Mouse (Mus musculus): ENCODE measurements at regions not wholly inside any gene's neighbourhood (a gene's known extent, or its start where the extent isn't known, plus 50 kb on each side); places are given as distances from the start of the nearest gene placed in this dataset.

- 86% methylated on average over 3 of the region's 3 CpGs for WGBS
- no peak overlapping the region for H3K27ac ChIP-seq (ENCODE audit: insufficient read depth, low read length)
- no peak overlapping the region for H3K4me3 ChIP-seq (ENCODE audit: extremely low read depth, insufficient read depth, insufficient read length)
- H3K4me1 ChIP-seq (ENCODE audit: control insufficient read depth, insufficient read depth, insufficient read length) = peaks cover 3% of the 10 kb centered on the region; the same call in 1 of the 2 replicates
- TF ChIP-seq POLR2A (IDR thresholded peaks at IDR 0.05; ENCODE audit: low read depth, low read length) (no peak), CTCF (IDR thresholded peaks at IDR 0.05; ENCODE audit: extremely low read depth, insufficient read depth, insufficient read length, insufficient replicate concordance) (no peak)
- DNase-seq (ENCODE audit: low read depth in 1 of 2, low spot score in 2 of 2) = no peak
- no peaks in the 10 kb centered on the region for H3K36me3 ChIP-seq (ENCODE audit: control insufficient read depth, insufficient read depth, low read length)
- no peaks in the 10 kb centered on the region for H3K27me3 ChIP-seq (ENCODE audit: control insufficient read depth, insufficient read depth, low read length)
Measured at GRCm38 (mm10) chr15:62209296-62209695, 1286.5 kb upstream of the A1bg start.

GRCm38 (mm10) chr15:62206502-62206902 lies 1283.7 kb upstream of the A1bg start:
- WGBS = 36% methylated on average over 4 of the region's 4 CpGs
- H3K36me3 ChIP-seq (ENCODE audit: control insufficient read depth, insufficient read depth, low read length) = no peaks in the 10 kb centered on the region
- TF ChIP-seq CTCF (IDR thresholded peaks at IDR 0.05; ENCODE audit: extremely low read depth, insufficient read depth, insufficient read length, insufficient replicate concordance) (no peak), POLR2A (IDR thresholded peaks at IDR 0.05; ENCODE audit: low read depth, low read length) (no peak)
- H3K27me3 ChIP-seq (ENCODE audit: control insufficient read depth, insufficient read depth, low read length) = no peaks in the 10 kb centered on the region
- H3K4me3 ChIP-seq (ENCODE audit: extremely low read depth, insufficient read depth, insufficient read length) = no peak overlapping the region
- DNase-seq (ENCODE audit: low read depth in 1 of 2, low spot score in 2 of 2) = no peak
- peaks cover 3% of the 10 kb centered on the region; the same call in 1 of the 2 replicates for H3K4me1 ChIP-seq (ENCODE audit: control insufficient read depth, insufficient read depth, insufficient read length)
- H3K27ac ChIP-seq (ENCODE audit: insufficient read depth, low read length) = no peak overlapping the region

DNA sequence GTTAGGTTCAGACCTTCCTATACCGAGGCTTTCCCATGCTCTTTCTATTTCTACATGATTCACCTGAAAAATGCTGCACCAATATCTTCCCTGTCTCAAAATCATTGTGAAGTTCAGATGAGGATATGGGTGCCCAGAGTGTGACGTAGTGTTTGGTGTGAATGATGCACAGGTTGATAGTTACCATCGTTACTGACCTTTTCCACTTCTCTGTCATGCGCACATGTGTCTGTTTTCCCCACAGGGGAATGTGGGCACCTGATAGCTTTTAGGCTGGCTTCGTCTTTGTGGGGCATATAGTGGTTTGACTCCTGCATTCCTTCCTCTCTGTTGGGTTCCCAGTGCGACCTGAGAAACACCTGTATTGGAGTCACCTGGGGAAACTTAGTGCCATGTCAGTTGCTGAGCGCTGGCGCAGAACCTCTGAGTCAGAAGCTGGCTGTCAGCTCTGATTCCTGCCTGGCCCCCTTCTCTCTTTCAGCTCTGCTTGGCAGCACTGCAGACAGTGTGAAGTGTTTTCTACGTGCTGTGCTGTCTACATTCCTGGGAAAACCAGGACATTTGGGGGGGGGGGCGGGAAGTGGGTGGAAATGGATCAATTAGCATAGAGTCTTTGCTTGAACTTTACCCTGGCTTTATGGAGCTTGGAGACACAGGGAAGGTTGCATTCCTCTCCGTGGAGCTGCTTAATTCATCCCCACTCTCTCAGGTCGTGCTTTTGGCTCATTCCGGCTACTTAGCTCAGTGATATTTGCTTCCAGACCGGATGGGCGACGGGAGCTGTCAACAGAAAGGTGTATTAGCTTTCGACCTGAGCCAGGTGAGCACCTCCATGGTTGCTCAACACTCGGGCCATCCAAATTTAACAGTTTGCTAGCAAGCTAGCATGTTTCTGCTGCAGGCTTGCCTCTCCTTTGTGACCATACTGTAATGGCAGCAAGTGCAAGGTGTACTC lies 1281.4 kb upstream of the A1bg start:
- H3K4me3 ChIP-seq (ENCODE audit: extremely low read depth, insufficient read depth, insufficient read length) = no peak overlapping the region
- 93% methylated on average over 18 of the region's 18 CpGs for WGBS
- H3K4me1 ChIP-seq (ENCODE audit: control insufficient read depth, insufficient read depth, insufficient read length) = no peaks in the 10 kb centered on the region; the same call in 1 of the 2 replicates
- no peaks in the 10 kb centered on the region for H3K27me3 ChIP-seq (ENCODE audit: control insufficient read depth, insufficient read depth, low read length)
- no peaks in the 10 kb centered on the region for H3K36me3 ChIP-seq (ENCODE audit: control insufficient read depth, insufficient read depth, low read length)
- TF ChIP-seq CTCF (IDR thresholded peaks at IDR 0.05; ENCODE audit: extremely low read depth, insufficient read depth, insufficient read length, insufficient replicate concordance) (no peak), POLR2A (IDR thresholded peaks at IDR 0.05; ENCODE audit: low read depth, low read length) (no peak)
- no peak for DNase-seq (ENCODE audit: low read depth in 1 of 2, low spot score in 2 of 2)
- H3K27ac ChIP-seq (ENCODE audit: insufficient read depth, low read length) = no peak overlapping the region

DNA sequence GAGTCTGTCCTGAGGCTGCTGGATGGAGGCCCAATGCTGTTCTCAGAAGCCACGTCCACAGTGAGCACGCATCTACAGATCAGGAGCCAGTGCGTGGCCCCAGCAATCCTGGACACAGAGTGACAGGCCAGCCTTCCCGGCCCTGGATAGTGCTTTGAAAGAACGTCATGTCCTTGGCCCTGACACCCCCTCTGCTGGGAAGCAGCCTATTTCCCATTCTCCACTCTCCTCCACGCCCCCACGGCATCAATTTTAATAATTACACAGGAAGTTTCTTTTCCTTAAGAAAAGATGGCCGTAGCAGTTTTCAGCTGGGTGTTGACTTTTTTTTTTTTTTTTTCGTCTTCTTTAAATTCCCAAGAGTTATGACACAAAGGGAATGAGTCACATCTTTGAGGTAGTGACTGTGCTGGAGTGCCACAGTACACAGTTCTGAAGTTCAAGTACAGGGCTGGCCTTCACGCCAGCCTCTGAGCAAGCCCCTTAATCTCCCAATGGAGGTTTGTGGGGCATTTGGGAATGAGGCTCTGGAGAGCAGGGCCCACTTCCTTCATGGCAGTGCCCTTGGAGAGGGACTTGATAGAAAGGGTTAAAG lies 1280.1 kb upstream of the A1bg start:
- Histone ChIP-seq H3K27me3 (ENCODE audit: control insufficient read depth, insufficient read depth, low read length) (no peaks in the 10 kb centered on the region), H3K36me3 (ENCODE audit: control insufficient read depth, insufficient read depth, low read length) (no peaks in the 10 kb centered on the region), H3K4me1 (ENCODE audit: control insufficient read depth, insufficient read depth, insufficient read length) (no peaks in the 10 kb centered on the region; the same call in 1 of the 2 replicates), H3K27ac (ENCODE audit: insufficient read depth, low read length) (no peak overlapping the region), H3K4me3 (ENCODE audit: extremely low read depth, insufficient read depth, insufficient read length) (no peak overlapping the region)
- no peak for DNase-seq (ENCODE audit: low read depth in 1 of 2, low spot score in 2 of 2)
- 87% methylated on average over 10 of the region's 10 CpGs for WGBS
- TF ChIP-seq CTCF (IDR thresholded peaks at IDR 0.05; ENCODE audit: extremely low read depth, insufficient read depth, insufficient read length, insufficient replicate concordance) = no peak

DNA sequence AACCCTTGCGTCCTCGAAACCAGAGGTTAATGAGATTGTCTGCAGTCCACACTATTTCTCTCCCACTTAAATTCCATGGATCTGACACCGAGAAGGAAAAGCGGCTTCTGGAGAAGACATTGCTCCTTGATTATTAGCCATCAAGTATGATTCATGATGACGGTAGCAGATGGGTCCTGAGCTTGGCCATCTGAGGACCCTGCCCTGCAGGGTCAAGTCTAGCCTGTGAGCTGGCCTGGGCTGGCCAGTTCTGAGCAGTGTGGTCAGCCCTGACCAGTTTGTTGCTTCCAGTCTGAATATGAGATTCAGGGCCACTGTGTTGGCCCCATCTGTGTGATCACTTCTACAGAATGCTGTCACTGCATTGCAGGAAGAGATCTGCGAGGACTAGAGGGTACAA lies 1275.9 kb upstream of the A1bg start:
- DNase-seq (ENCODE audit: low read depth in 1 of 2, low spot score in 2 of 2) = no peak
- peaks cover 4% of the 10 kb centered on the region; the same call in 1 of the 2 replicates for H3K4me1 ChIP-seq (ENCODE audit: control insufficient read depth, insufficient read depth, insufficient read length)
- no peak overlapping the region for H3K27ac ChIP-seq (ENCODE audit: insufficient read depth, low read length)
- H3K27me3 ChIP-seq (ENCODE audit: control insufficient read depth, insufficient read depth, low read length) = no peaks in the 10 kb centered on the region
- no peaks in the 10 kb centered on the region for H3K36me3 ChIP-seq (ENCODE audit: control insufficient read depth, insufficient read depth, low read length)
- WGBS = 91% methylated on average over 6 of the region's 6 CpGs
- H3K4me3 ChIP-seq (ENCODE audit: extremely low read depth, insufficient read depth, insufficient read length) = no peak overlapping the region
- no peak for TF ChIP-seq CTCF (IDR thresholded peaks at IDR 0.05; ENCODE audit: extremely low read depth, insufficient read depth, insufficient read length, insufficient replicate concordance)
- TF ChIP-seq POLR2A (IDR thresholded peaks at IDR 0.05; ENCODE audit: low read depth, low read length) = no peak

- Histone ChIP-seq H3K27me3 (ENCODE audit: control insufficient read depth, insufficient read depth, low read length) (no peaks in the 10 kb centered on the region), H3K4me1 (ENCODE audit: control insufficient read depth, insufficient read depth, insufficient read length) (peaks cover 4% of the 10 kb centered on the region; the same call in 1 of the 2 replicates), H3K4me3 (ENCODE audit: extremely low read depth, insufficient read depth, insufficient read length) (no peak overlapping the region), H3K27ac (ENCODE audit: insufficient read depth, low read length) (no peak overlapping the region), H3K36me3 (ENCODE audit: control insufficient read depth, insufficient read depth, low read length) (no peaks in the 10 kb centered on the region)
- 95% methylated on average over 4 of the region's 4 CpGs for WGBS
- DNase-seq (ENCODE audit: low read depth in 1 of 2, low spot score in 2 of 2) = no peak
- no peak for TF ChIP-seq POLR2A (IDR thresholded peaks at IDR 0.05; ENCODE audit: low read depth, low read length)
Measured at GRCm38 (mm10) chr15:62198194-62198593, 1275.4 kb upstream of the A1bg start.

- no peak for DNase-seq (ENCODE audit: low read depth in 1 of 2, low spot score in 2 of 2)
- Histone ChIP-seq H3K36me3 (ENCODE audit: control insufficient read depth, insufficient read depth, low read length) (no peaks in the 10 kb centered on the region), H3K27me3 (ENCODE audit: control insufficient read depth, insufficient read depth, low read length) (no peaks in the 10 kb centered on the region), H3K4me1 (ENCODE audit: control insufficient read depth, insufficient read depth, insufficient read length) (peaks cover 4% of the 10 kb centered on the region; the same call in 1 of the 2 replicates), H3K27ac (ENCODE audit: insufficient read depth, low read length) (no peak overlapping the region), H3K4me3 (ENCODE audit: extremely low read depth, insufficient read depth, insufficient read length) (no peak overlapping the region)
- WGBS = 68% methylated on average over 5 of the region's 5 CpGs
- no peak for TF ChIP-seq POLR2A (IDR thresholded peaks at IDR 0.05; ENCODE audit: low read depth, low read length)
Measured at GRCm38 (mm10) chr15:62195440-62195839, 1272.6 kb upstream of the A1bg start.

All from spleen, adult 2 months (tissue).